Mouse (Mus musculus): ENCODE measurements around the gene Slc16a10.

Slc16a10 gene

GRCm38 (mm10) chr10:40063291-40063890 is 78.7 kb downstream of the Slc16a10 start:
- WGBS, result 71% methylated on average over 5 of the region's 5 CpGs

DNA sequence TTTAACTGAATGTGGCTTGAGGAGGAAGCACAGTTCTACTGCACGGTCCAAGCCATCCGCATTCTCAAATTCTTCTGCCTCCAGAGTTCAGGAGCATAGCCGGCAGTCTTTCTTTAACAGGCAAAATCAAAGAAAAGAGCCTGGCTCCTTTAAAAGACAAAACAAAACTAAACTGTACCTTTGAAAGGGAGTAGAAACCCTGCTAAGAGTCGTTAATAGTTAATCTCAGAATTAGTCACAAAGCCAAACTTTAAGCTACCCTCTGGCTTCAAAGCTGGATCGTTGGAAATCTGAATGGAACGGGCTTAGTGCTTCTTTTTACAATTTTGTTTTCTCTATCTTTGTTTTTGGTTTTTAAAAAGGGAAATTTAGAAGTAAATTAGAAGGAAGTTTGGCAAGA is 79.2 kb downstream of the Slc16a10 start:
- WGBS, result 64% methylated on average over 6 of the region's 6 CpGs

DNA sequence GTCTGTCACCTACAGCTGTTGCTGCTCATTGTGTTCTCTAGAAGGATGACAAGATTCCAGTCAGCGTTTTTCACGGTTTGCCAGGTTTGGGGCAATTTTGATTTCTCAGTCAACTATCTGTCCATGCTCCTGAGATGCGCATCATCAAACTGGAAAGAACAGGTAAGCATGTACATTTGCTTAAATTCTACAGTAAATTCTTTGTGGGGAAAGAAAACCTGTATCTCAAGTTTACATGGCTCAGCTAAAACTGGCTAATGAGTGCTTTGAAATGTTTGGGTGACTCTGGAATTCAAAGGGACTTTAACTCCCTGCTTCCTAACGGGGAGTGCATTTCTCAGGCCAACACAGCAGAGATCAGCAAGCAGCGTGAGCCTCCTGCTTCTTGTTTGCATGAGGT is 80.1 kb downstream of the Slc16a10 start:
- 96% methylated on average over 5 of the region's 5 CpGs for WGBS

DNA sequence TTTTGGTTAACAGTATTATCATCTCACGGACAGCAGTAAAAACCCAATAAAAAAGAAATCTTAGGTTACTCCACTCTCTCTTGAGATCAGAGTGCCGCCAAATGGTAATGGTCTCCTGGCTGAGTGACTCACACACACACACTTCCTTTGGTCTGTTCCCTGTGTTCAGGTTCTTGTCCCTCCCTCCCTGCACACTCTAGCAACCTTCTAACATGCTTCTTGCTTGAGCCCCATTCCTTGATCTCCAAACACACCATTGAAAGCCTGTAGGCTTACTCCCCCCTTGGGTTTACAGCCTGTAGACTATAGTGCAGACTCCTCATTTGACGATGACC is 83.3 kb downstream of the Slc16a10 start:
- 93% methylated on average over 3 of the region's 3 CpGs for WGBS

DNA sequence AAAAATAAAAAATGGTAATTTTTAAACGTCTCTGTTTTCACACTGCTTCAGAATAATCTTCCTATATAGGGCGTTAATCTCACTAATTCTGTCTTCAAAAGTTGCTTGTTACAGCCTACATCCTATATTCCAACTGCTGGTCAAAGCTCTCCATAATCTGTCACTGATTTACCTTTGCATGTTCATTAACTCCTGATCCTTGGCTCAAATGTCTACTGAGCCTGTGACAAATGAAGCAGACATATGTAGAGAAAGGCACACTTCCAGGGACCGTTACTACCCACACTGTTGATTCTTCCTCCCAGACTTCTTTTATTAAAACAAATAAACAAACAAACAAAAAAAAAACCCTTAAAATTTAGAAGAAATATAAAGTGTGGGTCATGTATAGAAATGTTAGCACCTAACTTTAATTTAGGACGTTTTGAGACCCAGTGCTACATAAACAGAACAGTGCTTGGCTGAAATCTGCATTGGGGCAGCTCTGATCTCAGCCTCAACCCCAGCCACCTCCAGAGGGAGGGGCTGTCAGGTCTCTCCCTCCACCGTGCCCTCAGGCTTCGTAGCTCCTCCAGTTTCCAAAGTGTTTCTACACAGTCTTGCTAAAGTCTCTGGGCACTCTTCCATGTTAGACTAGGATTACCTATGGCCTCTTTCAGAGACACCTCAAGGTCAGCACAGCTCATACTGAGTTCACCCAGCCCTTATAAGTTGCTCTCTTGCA is 83.8 kb downstream of the Slc16a10 start:
- 76% methylated on average over 6 of the region's 6 CpGs for WGBS

GRCm38 (mm10) chr10:40057615-40058014 is 84.4 kb downstream of the Slc16a10 start:
- WGBS, result 80% methylated on average over 2 of the region's 2 CpGs

DNA sequence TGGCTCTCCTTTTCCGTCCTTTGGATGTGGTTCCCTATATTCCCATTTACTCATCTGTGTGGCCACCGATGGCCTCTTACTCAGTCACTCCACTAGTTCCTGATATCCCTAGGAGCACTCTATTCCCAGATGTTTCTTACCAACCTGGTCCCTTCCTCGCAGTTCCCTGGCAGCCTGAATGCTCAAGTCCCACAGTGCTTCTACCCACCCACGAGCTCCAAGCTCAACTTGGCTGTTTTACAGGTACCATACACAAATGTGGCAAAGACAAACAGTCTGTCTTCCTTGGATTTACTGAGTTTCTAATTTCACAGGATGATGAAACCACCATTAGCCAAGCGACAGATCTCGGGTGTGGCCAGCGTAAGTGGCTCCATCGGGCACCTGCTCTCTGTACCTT is 87.6 kb downstream of the Slc16a10 start:
- 70% methylated on average over 8 of the region's 8 CpGs for WGBS

DNA sequence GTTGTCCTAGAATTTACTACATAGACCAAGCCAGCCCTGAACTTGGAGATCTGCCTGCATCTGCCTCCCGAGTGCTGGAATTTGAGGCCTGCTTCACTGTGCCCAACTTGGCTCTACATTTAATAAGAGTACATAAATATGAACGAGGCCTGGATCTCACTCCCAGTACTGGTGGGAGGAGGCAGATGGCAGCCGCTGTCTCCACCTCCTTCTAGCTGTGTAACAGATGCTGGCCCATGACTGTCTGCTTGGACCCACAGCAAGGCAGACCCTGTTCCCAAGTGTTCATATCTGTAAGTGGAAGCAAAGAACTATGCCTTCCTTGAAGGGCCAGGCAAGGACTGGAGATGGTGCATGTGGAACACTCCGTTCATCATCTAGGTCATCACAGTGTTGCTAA is 88.2 kb downstream of the Slc16a10 start:
- 54% methylated on average over 4 of the region's 4 CpGs for WGBS

DNA sequence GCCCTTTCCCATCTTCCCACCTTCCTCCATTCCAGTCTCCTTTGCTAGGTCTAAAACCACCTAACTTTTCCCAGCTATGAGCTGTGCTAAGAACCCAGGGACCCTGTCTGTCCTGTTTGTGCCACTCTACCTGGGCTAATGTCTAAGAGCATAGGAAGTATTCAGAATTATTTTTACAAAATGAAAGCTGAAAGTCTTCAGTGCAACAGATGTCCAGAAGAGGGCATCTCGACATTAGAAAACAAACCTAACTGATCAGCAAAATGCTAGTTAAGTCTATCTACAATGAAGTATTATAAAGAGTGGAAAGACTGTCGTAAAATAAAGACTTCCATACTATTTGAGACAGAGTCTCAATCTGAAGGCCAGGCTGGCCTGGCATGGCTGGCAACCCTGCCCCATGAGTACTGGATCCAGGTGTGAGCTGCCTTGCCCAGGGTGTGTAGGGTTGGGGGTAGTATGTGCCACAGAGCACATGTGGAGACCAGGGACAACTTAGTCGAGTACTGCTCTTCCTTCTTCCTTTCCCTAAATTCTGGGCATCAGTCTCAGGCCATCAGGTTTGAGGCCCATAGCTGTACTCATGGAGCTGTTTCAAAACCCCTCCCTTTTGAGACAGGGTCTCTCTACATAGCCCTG is 88.7 kb downstream of the Slc16a10 start:
- WGBS, result 50% methylated on average over 3 of the region's 3 CpGs

GRCm38 (mm10) chr10:40051997-40052396 is 90.1 kb downstream of the Slc16a10 start:
- 82% methylated on average over 3 of the region's 3 CpGs for WGBS

DNA sequence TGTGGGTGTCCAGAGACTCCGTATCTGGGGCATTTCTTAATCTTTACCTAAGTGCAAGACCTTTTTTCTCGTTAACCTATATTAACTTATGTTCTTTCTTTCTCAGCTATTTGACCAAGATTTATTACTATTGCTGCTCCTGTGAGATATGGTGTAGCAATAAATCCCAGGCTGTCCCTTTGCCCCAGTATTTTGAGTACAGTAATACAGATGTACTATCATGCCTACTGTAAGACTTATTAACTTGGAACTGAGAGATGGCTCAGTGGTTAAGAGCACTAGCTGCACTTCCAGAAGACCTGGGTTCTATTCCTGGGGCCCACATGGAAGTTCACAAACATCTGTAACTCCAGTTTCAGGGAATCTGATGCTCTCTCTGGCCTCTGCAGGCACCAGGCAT is 91.3 kb downstream of the Slc16a10 start:
- 94% methylated on average over 2 of the region's 2 CpGs for WGBS

- WGBS, result 39% methylated on average over 4 of the region's 4 CpGs
Measured at GRCm38 (mm10) chr10:40041339-40041738, 100.7 kb downstream of the Slc16a10 start.

GRCm38 (mm10) chr10:40036686-40037560 is 105.1 kb downstream of the Slc16a10 start:
- 42% methylated on average over 24 of the region's 24 CpGs for WGBS

GRCm38 (mm10) chr10:40034956-40035355 is 107.1 kb downstream of the Slc16a10 start:
- WGBS, result 99% methylated on average over 6 of the region's 6 CpGs

GRCm38 (mm10) chr10:40032897-40033296 is 109.2 kb downstream of the Slc16a10 start:
- 82% methylated on average over 2 of the region's 2 CpGs for WGBS

- WGBS, result 93% methylated on average over 6 of the region's 6 CpGs
Measured at GRCm38 (mm10) chr10:40030716-40031115, 111.3 kb downstream of the Slc16a10 start.

GRCm38 (mm10) chr10:40029610-40030009 is 112.4 kb downstream of the Slc16a10 start:
- 44% methylated on average over 2 of the region's 2 CpGs for WGBS

DNA sequence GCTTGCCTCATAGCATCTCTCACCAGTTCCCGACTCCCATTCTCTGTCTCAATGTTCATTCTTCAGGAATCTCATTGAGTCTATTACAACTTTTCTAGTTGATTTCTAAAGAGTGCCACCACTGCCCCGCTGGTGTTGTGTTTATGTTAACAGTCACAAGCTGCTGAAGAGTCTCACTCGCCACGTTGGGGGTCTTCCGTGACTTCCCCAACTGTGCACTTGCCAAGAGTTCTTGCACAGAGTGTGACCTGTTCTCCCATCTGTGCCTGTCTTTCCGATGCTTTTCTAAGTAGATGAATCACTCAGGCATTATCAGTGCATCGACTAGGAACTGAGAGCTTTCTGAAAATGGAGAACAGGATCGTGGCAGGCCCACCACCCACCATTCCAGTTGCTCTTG is 114.0 kb downstream of the Slc16a10 start:
- WGBS, result 56% methylated on average over 8 of the region's 8 CpGs

- 90% methylated on average over 5 of the region's 5 CpGs for WGBS
Measured at GRCm38 (mm10) chr10:40026546-40026945, 115.5 kb downstream of the Slc16a10 start.

- WGBS, result 49% methylated on average over 8 of the region's 8 CpGs
Measured at GRCm38 (mm10) chr10:40025560-40025959, 116.5 kb downstream of the Slc16a10 start.

DNA sequence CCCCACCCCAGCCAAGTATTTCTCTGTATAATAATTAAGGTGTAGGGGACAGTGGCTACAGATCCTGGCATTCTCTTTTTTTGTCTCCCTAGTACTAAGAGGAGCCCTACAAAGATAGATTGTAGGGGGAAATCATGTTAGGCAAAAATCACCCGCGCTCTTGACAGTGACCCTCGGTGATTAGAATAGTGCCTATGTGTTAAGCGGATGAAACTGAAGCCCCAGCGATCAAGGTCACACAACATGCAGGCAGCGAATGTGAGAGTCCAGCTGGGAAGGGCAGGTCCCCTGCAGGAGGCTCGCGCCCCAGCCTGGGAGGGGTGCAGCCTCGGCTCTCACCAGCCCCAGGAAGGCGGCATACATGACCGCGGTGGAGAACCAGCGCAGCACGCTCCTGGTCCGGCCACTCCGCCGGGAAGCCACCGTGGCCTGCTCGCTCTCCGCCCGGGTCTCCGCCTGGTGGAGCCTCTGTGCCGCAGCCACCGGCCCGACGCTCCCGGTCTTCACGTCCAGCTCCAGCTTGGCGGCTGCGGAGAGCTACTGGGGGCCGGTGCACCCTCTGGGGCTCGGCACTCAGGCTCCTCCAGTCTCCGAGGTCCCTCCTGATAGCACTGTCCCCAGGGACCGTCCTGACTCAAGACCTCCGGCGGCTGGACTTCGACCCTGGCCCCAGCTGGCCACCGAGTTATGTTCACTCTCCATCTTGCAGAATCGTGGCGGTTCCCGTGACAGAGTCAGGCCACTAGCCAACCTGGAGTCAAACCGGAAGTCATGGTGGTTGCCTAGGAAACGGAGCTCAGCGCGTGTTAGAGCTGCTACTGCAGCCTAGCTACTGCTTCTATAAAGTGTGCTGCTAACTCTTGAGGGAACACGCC is 117.3 kb downstream of the Slc16a10 start, which contains the start of gene Mfsd4b1:
Mfsd4b1 (minus strand) TSS at position 715 of the 875 bp plus-strand sequence.
- WGBS, result 1% methylated on average over 46 of the region's 46 CpGs

Data from cerebral cortex, adult 2 months (tissue).